Mouse (Mus musculus): ENCODE results near the gene Eif2ak3.
"Not testable (repeated sequence)": the region's sequence is repeated elsewhere in the genome, so short reads cannot be mapped to it uniquely, and the experiment has no call there.

Eif2ak3 gene

DNA sequence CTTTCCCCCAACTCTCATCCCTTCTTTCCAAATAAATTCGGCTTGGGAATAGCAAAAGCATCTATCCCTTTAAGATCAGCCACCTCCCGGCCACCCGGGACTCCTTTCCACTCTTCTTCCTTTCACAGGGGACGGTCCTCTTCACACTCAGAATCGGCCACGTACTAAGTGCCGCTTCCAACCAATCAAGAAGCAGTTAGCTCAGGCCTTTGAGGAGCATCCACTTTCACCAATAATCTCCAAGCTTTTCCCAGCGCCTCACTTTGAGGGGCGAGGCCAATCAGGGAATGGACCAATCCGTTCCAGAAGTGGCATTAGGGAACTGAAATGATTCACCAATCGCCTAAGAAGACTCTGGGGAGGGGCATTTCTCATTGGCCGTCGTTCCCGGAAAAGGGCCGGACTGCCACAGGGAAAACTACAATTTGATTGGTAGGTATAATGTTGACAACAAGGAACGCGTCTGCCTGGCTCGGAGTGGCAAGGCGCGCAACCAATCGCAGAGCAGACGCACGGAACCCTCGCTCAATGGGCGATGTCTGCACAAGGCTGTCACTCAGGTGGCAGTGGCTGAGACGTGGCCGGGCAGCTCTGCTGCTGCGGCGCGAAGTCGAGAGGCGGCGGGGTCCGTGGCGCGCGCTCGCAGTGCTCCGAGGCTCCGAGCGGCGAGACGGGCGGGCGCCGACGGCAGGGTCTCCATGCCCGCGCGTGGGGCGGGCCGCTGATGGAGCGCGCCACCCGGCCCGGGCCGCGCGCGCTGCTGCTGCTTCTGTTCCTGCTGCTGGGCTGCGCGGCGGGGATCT is at the start of gene Eif2ak3:
Gene Eif2ak3, plus strand, starts transcription at position 514 of the 803 bp plus-strand sequence.
- peak; percentile 94 for DNase-seq (ENCODE audit: low spot score)

GRCm38 (mm10) chr6:70796940-70797339 is 47.4 kb upstream of the Eif2ak3 start:
- DNase-seq (ENCODE audit: low spot score): no peak

- DNase-seq (ENCODE audit: low spot score): peak; percentile 73
These were observed 46.6 kb upstream of the Eif2ak3 start for GRCm38 (mm10) chr6:70797581-70798251.

- peak; percentile 44 for DNase-seq (ENCODE audit: low spot score)
These were observed 39.7 kb upstream of the Eif2ak3 start for GRCm38 (mm10) chr6:70804632-70805031.

GRCm38 (mm10) chr6:70805267-70805666 is 39.0 kb upstream of the Eif2ak3 start:
- DNase-seq (ENCODE audit: low spot score): peak; percentile 49

GRCm38 (mm10) chr6:70805820-70806513 is 38.3 kb upstream of the Eif2ak3 start:
- peak; percentile 63 for DNase-seq (ENCODE audit: low spot score)

GRCm38 (mm10) chr6:70806514-70806912 is 37.8 kb upstream of the Eif2ak3 start:
- DNase-seq (ENCODE audit: low spot score): no peak

GRCm38 (mm10) chr6:70810524-70810923 is 33.8 kb upstream of the Eif2ak3 start:
- DNase-seq (ENCODE audit: low spot score): no peak

DNA sequence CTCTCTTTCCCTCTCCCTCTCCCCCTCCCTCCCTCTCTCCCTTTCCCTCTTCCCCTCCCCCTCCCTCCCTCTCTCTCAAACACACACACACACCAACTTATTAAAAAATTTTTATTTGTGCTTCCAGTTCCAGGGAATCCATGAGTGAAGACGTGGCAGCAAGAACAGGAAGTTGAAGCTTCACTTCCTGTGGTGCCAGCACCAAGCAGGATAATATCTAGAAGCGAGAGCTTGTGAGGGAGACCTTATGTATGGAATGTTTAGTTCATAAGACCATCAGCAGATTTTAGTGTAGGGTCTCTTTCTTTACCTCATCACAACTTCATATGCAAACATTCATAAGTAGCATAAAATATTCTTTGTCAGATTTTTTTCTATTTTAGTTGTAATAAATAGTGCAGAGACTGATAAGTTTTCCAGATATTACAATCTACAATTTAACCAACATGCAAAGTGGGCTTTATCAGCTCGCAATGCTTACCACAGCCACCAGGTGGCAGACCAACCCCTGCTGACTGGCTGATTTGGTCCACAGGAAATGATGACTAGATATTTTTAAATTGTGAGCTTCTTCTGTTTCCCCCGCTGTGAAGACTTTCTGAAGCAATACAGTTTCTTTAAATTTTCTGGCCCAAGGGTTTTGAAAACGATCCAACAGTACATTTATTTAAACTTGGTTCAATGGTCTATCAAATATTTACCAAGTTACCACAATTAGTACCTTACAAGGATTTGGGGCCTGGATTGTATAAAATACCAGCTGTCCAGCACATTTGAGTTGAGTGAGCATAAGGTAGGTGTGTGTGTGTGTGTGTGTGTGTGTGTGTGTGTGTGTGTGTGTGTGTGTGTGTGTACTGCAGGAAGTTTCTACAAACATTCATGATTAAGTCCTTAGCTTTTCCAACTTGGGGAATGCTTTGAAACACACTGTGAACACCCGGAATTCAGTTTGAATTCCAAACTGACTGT is 32.5 kb upstream of the Eif2ak3 start:
- DNase-seq (ENCODE audit: low spot score): peak; percentile 67

DNA sequence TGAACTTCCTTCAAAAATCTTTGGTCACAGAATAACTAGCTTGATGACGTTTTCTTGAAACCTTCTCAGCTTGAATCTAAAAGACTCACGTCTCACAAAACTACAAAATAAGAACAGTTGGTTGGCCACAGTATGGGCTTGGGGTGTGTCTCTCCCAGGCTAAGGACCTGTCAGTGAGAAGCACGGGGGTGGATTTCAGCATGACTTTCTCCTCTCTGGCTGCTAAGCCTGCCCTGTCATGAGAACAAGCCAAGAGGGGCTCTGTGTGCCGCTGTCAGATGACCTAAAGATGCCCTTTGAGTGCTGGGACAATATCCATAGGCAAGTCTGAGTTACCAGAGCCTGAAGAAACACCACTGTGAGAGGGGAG is 31.8 kb upstream of the Eif2ak3 start:
- DNase-seq (ENCODE audit: low spot score): no peak

DNA sequence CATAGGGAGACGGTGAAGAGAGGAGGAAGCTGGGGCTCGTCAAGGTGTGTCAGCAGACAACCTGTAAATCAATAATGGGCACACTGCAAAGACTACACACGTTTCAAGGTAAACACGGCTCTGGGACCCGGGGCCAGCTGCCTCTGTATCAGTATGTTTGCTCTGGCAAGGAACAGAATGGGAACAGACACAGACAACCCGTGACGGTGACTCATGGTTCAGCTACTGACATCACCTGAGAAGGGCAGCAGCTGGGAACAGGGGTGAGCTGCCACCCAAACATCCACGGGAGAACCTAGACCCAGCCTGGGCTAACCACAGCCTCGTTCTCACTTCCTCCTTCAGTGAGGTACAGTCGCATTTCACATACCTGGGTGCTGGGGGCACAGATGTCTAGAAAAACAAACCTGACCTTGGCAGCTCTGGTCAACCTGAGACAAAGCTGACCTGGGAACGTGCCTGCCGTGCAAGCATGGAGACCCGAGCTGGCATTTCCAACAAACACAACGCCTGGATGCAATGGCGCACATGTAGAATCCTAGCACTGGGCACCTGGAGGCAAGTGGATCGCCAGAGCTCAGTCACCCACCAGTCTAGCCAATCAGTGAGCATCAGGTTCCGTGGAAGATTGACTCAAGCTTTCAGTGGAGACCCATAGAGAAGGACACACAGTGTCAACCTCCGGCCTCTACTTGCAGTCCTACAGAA is 30.2 kb upstream of the Eif2ak3 start:
- peak; percentile 56 for DNase-seq (ENCODE audit: low spot score)

DNA sequence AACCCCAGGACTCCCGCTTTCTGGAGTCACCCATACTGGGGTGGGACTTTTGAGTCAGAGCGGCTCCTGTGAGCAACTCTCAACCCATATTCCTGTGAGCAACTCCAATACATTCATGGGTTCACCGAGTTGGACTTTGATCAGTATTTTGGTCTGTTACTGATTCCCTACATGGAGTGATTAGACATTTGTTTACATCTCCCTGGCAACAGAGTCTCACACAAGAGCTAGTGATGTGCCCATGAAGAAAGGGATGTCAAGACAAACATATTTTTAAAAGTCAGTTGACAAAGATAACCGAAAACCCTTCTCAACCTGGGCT is 29.7 kb upstream of the Eif2ak3 start:
- no peak for DNase-seq (ENCODE audit: low spot score)

GRCm38 (mm10) chr6:70815471-70815870 is 28.8 kb upstream of the Eif2ak3 start:
- DNase-seq (ENCODE audit: low spot score): no peak

GRCm38 (mm10) chr6:70821566-70821965 is 22.7 kb upstream of the Eif2ak3 start:
- no peak for DNase-seq (ENCODE audit: low spot score)

DNA sequence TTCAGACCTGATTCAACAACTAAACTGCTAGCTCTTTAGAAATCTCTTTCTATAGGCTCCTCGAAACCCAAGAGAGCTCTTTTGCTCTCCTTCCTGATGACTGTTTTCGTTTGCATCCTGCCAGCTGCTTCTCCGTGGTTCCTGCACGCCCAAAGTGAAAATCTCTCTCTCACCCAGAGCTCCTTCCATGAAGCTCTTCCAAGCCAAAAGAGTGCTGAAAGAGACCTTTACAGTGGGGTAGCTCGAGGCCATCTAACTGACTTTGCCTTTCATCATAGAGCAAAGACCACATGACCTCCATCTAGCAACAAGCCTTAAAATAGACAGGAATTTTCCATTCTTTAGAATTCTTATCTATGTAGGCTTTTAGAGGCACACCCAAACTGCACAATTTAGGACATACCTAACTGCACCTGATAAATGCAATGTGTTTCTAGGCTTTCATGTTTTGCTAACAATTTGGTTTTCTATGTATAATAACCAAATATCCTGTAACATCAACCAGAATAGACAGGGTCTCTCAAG is 21.9 kb upstream of the Eif2ak3 start:
- no peak for DNase-seq (ENCODE audit: low spot score)

- DNase-seq (ENCODE audit: low spot score): not testable (repeated sequence)
These were observed 21.0 kb upstream of the Eif2ak3 start for GRCm38 (mm10) chr6:70823277-70823676.

- DNase-seq (ENCODE audit: low spot score): peak; percentile 61
These were observed 20.0 kb upstream of the Eif2ak3 start for GRCm38 (mm10) chr6:70824085-70824986.

DNA sequence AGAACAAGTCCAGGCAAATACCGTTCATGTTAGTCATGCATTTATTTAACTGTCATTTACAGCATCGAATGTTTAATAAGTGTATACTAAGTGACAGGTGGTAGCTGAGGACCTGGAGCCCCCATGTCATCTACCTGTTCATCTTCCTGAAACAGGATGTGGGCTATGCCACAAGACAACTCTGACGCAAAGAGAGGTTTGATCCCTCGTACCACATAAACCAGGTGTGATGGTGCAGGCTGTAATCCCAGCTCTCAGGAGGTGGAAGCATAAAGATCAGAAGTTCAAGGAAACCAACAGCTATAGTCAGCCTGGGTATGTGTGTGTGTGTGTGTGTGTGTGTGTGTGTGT is 19.4 kb upstream of the Eif2ak3 start:
- peak; percentile 14 for DNase-seq (ENCODE audit: low spot score)

- DNase-seq (ENCODE audit: low spot score): no peak
These were observed 14.9 kb upstream of the Eif2ak3 start for GRCm38 (mm10) chr6:70829451-70829850.

DNA sequence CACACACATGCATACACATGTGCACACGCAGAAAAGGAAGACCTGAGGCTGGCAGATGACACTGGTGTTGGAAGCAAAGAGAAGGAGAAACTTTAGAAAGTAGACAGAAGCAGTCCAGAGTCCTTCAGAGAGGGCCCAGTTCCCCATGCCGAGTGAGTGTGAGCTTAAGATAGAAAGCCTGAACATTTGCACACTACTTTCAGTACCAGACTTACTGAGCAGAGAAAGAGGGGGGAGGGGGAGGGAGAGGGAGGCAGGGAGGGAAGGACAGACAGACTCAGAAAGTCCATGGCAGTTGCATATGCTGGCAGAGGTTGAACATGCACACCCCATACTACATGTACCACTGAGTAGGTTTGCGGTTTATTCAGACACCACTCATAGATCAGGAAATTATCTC is 13.8 kb upstream of the Eif2ak3 start:
- DNase-seq (ENCODE audit: low spot score): no peak

Measured in spleen, adult 12 weeks (tissue).